8 mouse cellular contexts compared by ENCODE assay signal in genomic region chr4:155491529-155492130, GRCm38 (mm10). TPM values are rescaled to one million over a fixed set of nuclear protein-coding genes. Genes with fewer than 3 reads are reported as not detected.
DNase-seq lines count a peak whose midpoint lies in the region; ATAC-seq lines count a peak whose summit lies in the region.

No protein-coding gene starts in this region.

- WGBS in lung, embryonic 15.5 days = under 1% methylated on average over 34 of the region's 54 CpGs
- 1% methylated on average over 41 of the region's 54 CpGs for WGBS in hindbrain, embryonic 14.5 days
- under 1% methylated on average over 53 of the region's 54 CpGs for WGBS in midbrain, embryonic 10.5 days

- peak overlapping the region; percentile 97 for H3K4me3 ChIP-seq in lung, embryonic 15.5 days
- H3K4me3 ChIP-seq in hindbrain, embryonic 14.5 days (replicated peaks; ENCODE audit: low read length) = peak overlapping the region; percentile 86
- peak overlapping the region; percentile 100 for H3K4me3 ChIP-seq in midbrain, embryonic 10.5 days

- H3K27me3 ChIP-seq in lung, embryonic 15.5 days = no peaks in the 10 kb centered on the region
- H3K27me3 ChIP-seq in hindbrain, embryonic 14.5 days (ENCODE audit: control insufficient read depth, insufficient read depth, low read length) = no peaks in the 10 kb centered on the region
- no peaks in the 10 kb centered on the region for H3K27me3 ChIP-seq in midbrain, embryonic 10.5 days (ENCODE audit: low read depth, poor library complexity, severe bottlenecking)

- peak overlapping the region; percentile 78 for H3K4me2 ChIP-seq in lung, embryonic 15.5 days
- H3K4me2 ChIP-seq in hindbrain, embryonic 14.5 days (replicated peaks) = peak overlapping the region; percentile 92

- peaks cover 63% of the 10 kb centered on the region for H3K4me1 ChIP-seq in lung, embryonic 15.5 days
- peaks cover 53% of the 10 kb centered on the region for H3K4me1 ChIP-seq in hindbrain, embryonic 14.5 days (replicated peaks; ENCODE audit: control insufficient read depth, insufficient read depth, low read length)
- H3K4me1 ChIP-seq in midbrain, embryonic 10.5 days = peaks cover 43% of the 10 kb centered on the region

- H3K9me3 ChIP-seq in lung, embryonic 15.5 days = no peaks in the 10 kb centered on the region
- H3K9me3 ChIP-seq in hindbrain, embryonic 14.5 days (ENCODE audit: control insufficient read depth, low read length) = no peaks in the 10 kb centered on the region
- H3K9me3 ChIP-seq in midbrain, embryonic 10.5 days (replicated peaks) = no peaks in the 10 kb centered on the region; the same call in 1 of the 2 replicates

- peak overlapping the region; percentile 89 for H3K27ac ChIP-seq in lung, embryonic 15.5 days
- peak overlapping the region; percentile 97 for H3K27ac ChIP-seq in hindbrain, embryonic 14.5 days
- H3K27ac ChIP-seq in midbrain, embryonic 10.5 days (replicated peaks) = peak overlapping the region; percentile 100

- ATAC-seq in lung, embryonic 15.5 days (ENCODE audit: borderline replicate concordance, extremely low read depth, low FRiP score, low TSS enrichment) = peak; percentile 39; the same call in 1 of the 2 replicates
- peak; percentile 61 for ATAC-seq in hindbrain, embryonic 14.5 days (ENCODE audit: low FRiP score)

- H3K36me3 ChIP-seq in lung, embryonic 15.5 days = no peaks in the 10 kb centered on the region
- H3K36me3 ChIP-seq in hindbrain, embryonic 14.5 days (replicated peaks; ENCODE audit: control insufficient read depth, insufficient read depth) = no peaks in the 10 kb centered on the region
- peaks cover 12% of the 10 kb centered on the region for H3K36me3 ChIP-seq in midbrain, embryonic 10.5 days

- peak overlapping the region; percentile 99 for H3K9ac ChIP-seq in lung, embryonic 15.5 days
- H3K9ac ChIP-seq in hindbrain, embryonic 14.5 days = peak overlapping the region; percentile 99

- no peak for DNase-seq in lung, postnatal 25 days (ENCODE audit: low spot score)
- DNase-seq in embryo, embryonic 10.5 days (ENCODE audit: low spot score) = peak; percentile 54
- DNase-seq in hindbrain, embryonic 14.5 days (ENCODE audit: low spot score) = peak; percentile 50
- peak; percentile 71 for DNase-seq in midbrain, embryonic 10.5 days (ENCODE audit: low spot score)
- DNase-seq in frontal cortex, postnatal 25 days (ENCODE audit: low spot score in 2 of 2) = no peak
- no peak for DNase-seq in cerebellum, adult 11-12 months
- DNase-seq in cerebellum, adult 9-11 months = no peak

RNA-seq across cellular contexts. Expression of gene Gnb1, which starts 0.5 kb away (rescaled TPM):
- 527 and 534 TPM in 2 replicates for polyA plus RNA-seq in lung, embryonic 15.5 days (2015; fragmentation: Nextera tagmentation; extraction: Ambion mirVana)
- 1,126 and 1,185 TPM in 2 replicates for polyA plus RNA-seq in hindbrain, embryonic 14.5 days (2014; fragmentation: Nextera tagmentation; extraction: Ambion mirVana)
- 630 and 714 TPM in 2 replicates for polyA plus RNA-seq in midbrain, embryonic 10.5 days (2016; fragmentation: Nextera tagmentation; extraction: Ambion mirVana)

RNA-seq across cellular contexts. Expression of gene Tmem52, which starts 22.7 kb away (rescaled TPM):
- polyA plus RNA-seq in lung, embryonic 15.5 days (2015; fragmentation: Nextera tagmentation; extraction: Ambion mirVana) = 0.18 and 0.27 TPM in 2 replicates
- polyA plus RNA-seq in hindbrain, embryonic 14.5 days (2014; fragmentation: Nextera tagmentation; extraction: Ambion mirVana) = 0.29 TPM in 1 of 2 replicates, not detected in the other
- 0.14 TPM in 1 of 2 replicates, not detected in the other for polyA plus RNA-seq in midbrain, embryonic 10.5 days (2016; fragmentation: Nextera tagmentation; extraction: Ambion mirVana)

Comparison
In these comparisons a context has a peak if more than half of its experiments do, and no peak if none do; other contexts are left out.
1. DNase-seq: peak in embryo, embryonic 10.5 days (single experiment), hindbrain, embryonic 14.5 days (single experiment) and midbrain, embryonic 10.5 days (single experiment); none in lung, postnatal 25 days (single experiment), frontal cortex, postnatal 25 days (0 of 2), cerebellum, adult 11-12 months (single experiment) and cerebellum, adult 9-11 months (single experiment).
2. Peak in every context shown above with its lines, with median percentiles within 50 percentile points of each other: H3K27ac ChIP-seq and H3K4me3 ChIP-seq.